Mouse (Mus musculus): ENCODE measurements around the gene Wrap53. TPM values are rescaled to one million over a fixed set of nuclear protein-coding genes. Genes with fewer than 3 reads are reported as not detected.
A peak's percentile ranks its signal among the peaks of the same experiment; 100 is the strongest.

Gene Wrap53
- total and polyA plus RNA-seq, 2 experiments from 2014 or later = 12.8 to 19.4 TPM

DNA sequence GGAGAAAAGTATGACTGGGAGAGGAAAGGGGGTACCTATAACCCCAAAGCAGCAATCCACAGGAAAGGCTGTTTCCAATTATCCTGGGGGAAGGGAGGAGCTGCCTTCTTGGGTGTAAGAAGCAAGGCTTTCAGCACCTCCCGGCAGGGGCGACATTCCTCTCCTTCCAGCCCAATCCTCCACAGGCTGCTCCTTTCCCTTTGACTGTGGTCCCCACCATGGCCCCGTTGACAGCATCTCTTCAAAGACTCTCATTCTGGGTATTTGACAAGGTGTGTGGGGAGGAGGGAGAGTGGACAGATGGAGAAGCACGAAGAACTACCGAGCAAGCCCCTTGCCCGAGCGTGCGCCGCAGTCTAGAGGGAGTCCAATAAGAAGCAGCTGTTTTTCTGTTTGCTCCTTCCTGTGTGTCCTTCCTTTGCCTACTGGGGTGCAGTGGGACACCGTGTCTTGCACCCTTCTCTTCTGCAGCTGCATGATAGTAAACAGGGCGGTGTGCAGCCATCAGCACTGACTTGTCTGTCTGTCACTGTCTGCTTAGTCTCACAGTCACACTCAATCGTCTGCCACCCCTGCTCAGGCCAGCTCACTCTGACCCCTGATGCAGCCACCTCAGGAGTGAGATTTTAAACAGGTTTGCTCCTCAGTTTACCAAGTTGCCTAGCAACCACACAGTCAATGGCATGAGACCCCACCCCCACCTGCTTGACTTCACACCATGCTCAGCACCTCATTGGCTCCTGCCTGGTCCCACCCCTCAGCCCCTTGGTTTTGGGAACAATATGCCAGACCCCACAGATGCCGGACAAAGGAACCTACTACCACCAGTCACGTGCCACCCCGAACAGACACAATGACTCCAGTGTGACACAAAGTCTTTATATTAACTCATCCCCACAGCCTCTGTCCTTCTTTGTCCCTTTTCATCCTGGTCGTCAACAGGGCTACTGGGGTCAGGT lies 18.9 kb downstream of the Wrap53 start:
- Histone ChIP-seq H3K4me1 (ENCODE audit: insufficient read depth, low read length) (peaks cover 39% of the 10 kb centered on the region), H3K4me3 (ENCODE audit: low read length) (peak overlapping the region; percentile 64), H3K4me2 (ENCODE audit: low read depth, low read length) (peak overlapping the region; percentile 94), H3K36me3 (ENCODE audit: insufficient read depth, low read length) (no peaks in the 10 kb centered on the region), H3K27ac (peak overlapping the region; percentile 59), H3K9ac (replicated peaks; ENCODE audit: low read length) (no peak overlapping the region), H3K27me3 (ENCODE audit: insufficient read depth, low read length) (no peaks in the 10 kb centered on the region), H3K9me3 (ENCODE audit: low read length) (no peaks in the 10 kb centered on the region)
- ATAC-seq = peak; percentile 75
- TF ChIP-seq CTCF (IDR thresholded peaks at IDR 0.05; ENCODE audit: low read depth) = no peak
- WGBS = 19% methylated on average over 16 of the region's 16 CpGs
- DNase-seq (ENCODE audit: low spot score) = peak; percentile 72

DNA sequence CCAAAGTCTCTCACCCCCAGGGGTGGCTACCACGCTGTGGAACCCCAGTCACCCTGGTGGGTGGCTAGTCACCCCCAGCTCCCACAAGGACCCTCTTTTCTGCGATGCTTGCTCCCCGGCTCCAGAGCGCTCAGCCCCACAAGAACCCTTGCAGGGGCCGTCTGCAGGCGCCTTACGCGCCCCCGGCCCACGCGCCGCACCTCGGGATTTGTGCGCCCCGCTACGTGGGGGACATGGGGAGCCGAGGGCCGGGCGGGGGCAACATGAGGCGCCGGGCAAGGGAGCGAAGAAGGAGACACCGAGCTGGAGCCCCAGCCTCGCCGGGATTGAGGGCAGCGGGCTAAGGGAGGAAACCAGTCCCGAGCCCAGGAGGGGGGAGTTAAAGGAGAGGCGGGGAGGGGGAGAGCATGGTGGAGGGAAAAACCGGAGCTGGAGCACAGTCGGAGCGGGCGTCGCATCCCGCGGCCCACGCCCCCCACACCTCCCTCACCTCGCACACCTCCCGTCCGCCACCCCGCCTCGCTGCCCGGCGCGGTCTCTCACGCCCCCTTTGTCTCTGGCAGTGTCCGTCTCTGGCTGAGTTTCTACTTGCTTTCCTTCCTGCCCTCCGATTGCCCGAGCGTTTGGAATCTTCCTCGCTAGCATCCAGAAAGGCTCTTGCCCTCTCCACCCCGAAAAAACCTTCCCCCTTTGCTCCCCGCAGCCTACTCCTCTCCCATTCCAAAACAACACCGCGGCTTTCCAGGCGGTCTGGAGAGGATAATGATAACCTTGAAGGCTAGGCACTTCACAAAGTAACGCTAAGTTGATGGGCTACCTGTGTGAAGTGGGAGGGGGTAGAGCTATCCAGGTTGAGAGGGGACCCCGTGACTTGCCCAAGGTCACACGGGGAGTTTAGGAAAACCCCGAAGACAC lies 19.9 kb downstream of the Wrap53 start, which contains the start of gene Efnb3:
Efnb3 (minus strand) TSS at position 355 of the 915 bp plus-strand sequence.
- Histone ChIP-seq H3K9me3 (ENCODE audit: low read length) (no peaks in the 10 kb centered on the region), H3K9ac (replicated peaks; ENCODE audit: low read length) (peak within 1 kb of the TSS; percentile 72), H3K4me1 (ENCODE audit: insufficient read depth, low read length) (peaks cover 42% of the 10 kb centered on the region), H3K27ac (peak within 1 kb of the TSS; percentile 59), H3K4me2 (ENCODE audit: low read depth, low read length) (peak within 1 kb of the TSS; percentile 94), H3K36me3 (ENCODE audit: insufficient read depth, low read length) (no peaks in the 10 kb centered on the region), H3K27me3 (ENCODE audit: insufficient read depth, low read length) (no peaks in the 10 kb centered on the region), H3K4me3 (ENCODE audit: low read length) (peak within 1 kb of the TSS; percentile 64)
- no peak for TF ChIP-seq CTCF (IDR thresholded peaks at IDR 0.05; ENCODE audit: low read depth)
- WGBS = under 1% methylated on average over 55 of the region's 59 CpGs
- peak; percentile 83 for DNase-seq (ENCODE audit: low spot score)
- peak; percentile 68 for ATAC-seq

DNA sequence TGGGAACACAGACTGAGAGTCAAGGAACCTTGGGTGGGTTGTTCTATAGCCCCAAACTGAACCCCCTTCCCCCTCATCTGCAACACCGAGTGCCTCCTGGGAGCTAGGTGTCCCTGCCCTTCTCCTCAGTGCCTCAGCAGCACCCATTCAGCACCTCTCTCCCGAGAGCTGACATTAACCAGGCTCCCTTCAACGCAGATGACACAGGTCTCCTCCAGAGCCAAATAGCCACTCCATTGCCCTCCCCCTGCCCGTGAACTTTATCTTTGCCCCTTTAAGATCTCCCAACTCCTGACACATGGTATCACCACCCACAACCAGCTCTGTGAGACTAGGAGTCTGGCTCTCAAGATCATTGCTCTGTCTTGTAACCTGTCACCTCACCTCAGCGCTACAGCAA lies 20.9 kb downstream of the Wrap53 start:
- no peaks in the 10 kb centered on the region for H3K36me3 ChIP-seq (ENCODE audit: insufficient read depth, low read length)
- H3K27ac ChIP-seq = peak overlapping the region; percentile 59; the same call in 1 of the 2 replicates
- TF ChIP-seq CTCF (IDR thresholded peaks at IDR 0.05; ENCODE audit: low read depth) = no peak
- H3K4me1 ChIP-seq (ENCODE audit: insufficient read depth, low read length) = peaks cover 42% of the 10 kb centered on the region
- H3K9ac ChIP-seq (replicated peaks; ENCODE audit: low read length) = peak overlapping the region; percentile 72
- 6% methylated on average over 5 of the region's 5 CpGs for WGBS
- H3K4me2 ChIP-seq (ENCODE audit: low read depth, low read length) = peak overlapping the region; percentile 94
- no peaks in the 10 kb centered on the region for H3K9me3 ChIP-seq (ENCODE audit: low read length)
- peak overlapping the region; percentile 64 for H3K4me3 ChIP-seq (ENCODE audit: low read length)
- ATAC-seq (no peak), DNase-seq (ENCODE audit: low spot score) (no peak)
- H3K27me3 ChIP-seq (ENCODE audit: insufficient read depth, low read length) = no peaks in the 10 kb centered on the region

GRCm38 (mm10) chr11:69558756-69559155 lies 21.3 kb downstream of the Wrap53 start:
- Histone ChIP-seq H3K27me3 (ENCODE audit: insufficient read depth, low read length) (no peaks in the 10 kb centered on the region), H3K9ac (replicated peaks; ENCODE audit: low read length) (peak overlapping the region; percentile 72; the same call in 1 of the 2 replicates), H3K4me3 (ENCODE audit: low read length) (peak overlapping the region; percentile 64), H3K9me3 (ENCODE audit: low read length) (no peaks in the 10 kb centered on the region), H3K4me1 (ENCODE audit: insufficient read depth, low read length) (peaks cover 43% of the 10 kb centered on the region), H3K27ac (no peak overlapping the region), H3K36me3 (ENCODE audit: insufficient read depth, low read length) (no peaks in the 10 kb centered on the region), H3K4me2 (ENCODE audit: low read depth, low read length) (peak overlapping the region; percentile 94)
- no peak for TF ChIP-seq CTCF (IDR thresholded peaks at IDR 0.05; ENCODE audit: low read depth)
- DNase-seq (ENCODE audit: low spot score) (no peak), ATAC-seq (no peak)
- WGBS = 17% methylated on average over 6 of the region's 6 CpGs

DNA sequence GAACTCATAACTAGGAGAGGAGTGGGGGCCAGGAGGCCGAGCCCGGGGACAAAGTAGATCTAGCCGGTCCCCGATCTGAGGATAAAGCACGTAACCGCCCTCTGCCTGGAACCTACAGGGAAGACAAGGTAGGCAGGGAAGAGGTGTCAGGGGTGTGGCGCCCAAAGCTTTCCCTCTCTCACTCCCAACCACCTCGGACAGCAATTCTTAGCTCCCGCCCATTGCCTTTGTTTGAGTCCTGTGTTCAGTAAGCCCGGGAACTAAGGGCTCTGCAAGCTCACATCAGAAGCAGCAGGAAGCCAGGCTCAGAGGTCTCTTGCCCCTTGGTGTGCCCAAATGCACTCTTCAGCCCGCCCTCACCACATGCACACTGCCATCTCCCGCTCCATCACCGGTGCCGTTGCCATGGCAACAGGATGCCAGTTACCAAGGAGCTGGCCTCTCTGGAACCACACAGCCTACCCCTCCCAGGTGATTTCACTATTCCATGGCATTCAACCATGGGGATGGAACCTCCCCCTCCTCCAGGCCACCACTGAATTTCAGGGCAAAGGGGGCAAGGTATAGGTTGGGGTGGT lies 22.6 kb downstream of the Wrap53 start:
- peak overlapping the region; percentile 64 for H3K4me3 ChIP-seq (ENCODE audit: low read length)
- WGBS = 5% methylated on average over 13 of the region's 14 CpGs
- H3K27me3 ChIP-seq (ENCODE audit: insufficient read depth, low read length) = no peaks in the 10 kb centered on the region
- peak overlapping the region; percentile 34; the same call in 1 of the 2 replicates for H3K9ac ChIP-seq (replicated peaks; ENCODE audit: low read length)
- DNase-seq (ENCODE audit: low spot score) = peak; percentile 83
- ATAC-seq = no peak
- TF ChIP-seq CTCF (IDR thresholded peaks at IDR 0.05; ENCODE audit: low read depth) = no peak
- peak overlapping the region; percentile 12; the same call in 1 of the 2 replicates for H3K27ac ChIP-seq
- H3K9me3 ChIP-seq (ENCODE audit: low read length) = no peaks in the 10 kb centered on the region
- H3K4me2 ChIP-seq (ENCODE audit: low read depth, low read length) = peak overlapping the region; percentile 94
- no peaks in the 10 kb centered on the region for H3K36me3 ChIP-seq (ENCODE audit: insufficient read depth, low read length)
- peaks cover 56% of the 10 kb centered on the region for H3K4me1 ChIP-seq (ENCODE audit: insufficient read depth, low read length)
